Mouse (Mus musculus): ENCODE results near the gene Nek11. TPM values are rescaled to one million over a fixed set of nuclear protein-coding genes. Genes with fewer than 3 reads are reported as not detected.

Gene Nek11
- total RNA-seq (2021) (not detected), polyA plus RNA-seq (2012; rRNA removed) (0.25 TPM in 1 of 2 replicates, not detected in the other)
- long read RNA-seq, result 0 reads

DNA sequence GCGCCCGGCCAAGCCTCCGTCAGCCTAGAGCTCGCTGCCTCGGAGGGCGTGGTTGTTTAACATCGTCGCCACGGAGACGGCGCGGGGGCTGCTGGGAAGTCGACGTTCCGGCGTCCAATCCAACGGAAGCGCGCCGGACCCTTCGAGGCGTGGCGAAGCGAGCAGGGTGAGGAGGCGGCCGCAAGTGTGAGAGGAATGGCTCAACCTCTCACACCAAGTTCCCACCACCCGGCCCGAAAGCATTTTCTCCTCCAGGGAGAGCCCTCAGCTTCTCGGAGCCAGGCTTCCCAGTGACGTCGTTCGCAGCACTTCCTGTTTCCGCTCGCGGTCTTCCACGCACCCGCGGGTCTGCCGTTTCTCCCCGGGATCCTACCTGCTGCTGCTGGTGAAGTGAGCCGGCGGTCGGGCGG lies at the start of gene Nek11, which contains the start of gene Aste1:
Nek11 (minus strand) TSS at position 307 of the 410 bp plus-strand sequence.
Aste1 (plus strand) TSS at position 175 of the 410 bp plus-strand sequence.
- intact Hi-C loops (cut with DNase I), result loop anchor here (2.0 to 10.0 kb wide), 4 partner anchors 100 to 1332 kb away; partner anchors contain the start of genes Acad11, Mrpl3, Nudt16 and Uba5
- Histone ChIP-seq H3K79me2 (replicated peaks; ENCODE audit: control insufficient read depth, insufficient read depth, low read length) (no peaks in the 10 kb centered on the region), H3K27ac (peak within 1 kb of the TSS; percentile 82), H3K36me3 (ENCODE audit: control insufficient read depth, insufficient read depth, low read length) (peaks cover 26% of the 10 kb centered on the region), H3K27me3 (ENCODE audit: control insufficient read depth, insufficient read depth, low read length) (no peaks in the 10 kb centered on the region), H3K4me1 (ENCODE audit: control insufficient read depth, insufficient read depth, low read length) (peaks cover 3% of the 10 kb centered on the region), H3K9ac (ENCODE audit: low read depth, low read length) (peak within 1 kb of the TSS; percentile 84), H3K4me3 (peak within 1 kb of the TSS; percentile 61)
- under 1% methylated on average over 44 of the region's 44 CpGs for WGBS
- DNase-seq, result peak; percentile 96 to 98
- TF ChIP-seq POLR2A (IDR thresholded peaks at IDR 0.05; ENCODE audit: insufficient read depth, low read depth, low read length) (peak; percentile 64), CTCF (IDR thresholded peaks at IDR 0.05) (no peak), EP300 (IDR thresholded peaks at IDR 0.05; ENCODE audit: insufficient read depth, low read depth, low read length) (0 out of 2 replicates have a peak, but pooled peaks have one; percentile 4)

DNA sequence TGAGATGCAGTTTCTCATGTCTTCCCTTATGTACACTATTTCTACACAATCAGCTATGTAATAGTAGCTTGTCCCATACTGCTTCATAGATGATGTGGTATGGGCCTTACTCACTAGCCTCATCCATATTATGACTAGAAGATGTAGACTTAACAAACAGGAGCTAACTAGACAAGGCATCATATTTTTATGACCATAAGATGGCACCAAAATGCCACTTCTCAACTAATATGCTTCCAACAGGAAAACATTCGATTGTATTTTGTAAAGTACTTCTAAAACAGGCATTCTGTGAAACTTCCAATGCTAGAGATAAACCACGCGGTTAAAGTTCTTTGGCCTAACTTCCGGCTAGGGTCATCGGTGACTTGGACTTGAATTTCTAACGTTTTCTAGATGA lies 13.2 kb upstream of the Nek11 start:
- TF ChIP-seq CTCF (IDR thresholded peaks at IDR 0.05) (peak; percentile 14; the same call in 1 of the 2 replicates), EP300 (IDR thresholded peaks at IDR 0.05; ENCODE audit: insufficient read depth, low read depth, low read length) (no peak)
- H3K36me3 ChIP-seq (ENCODE audit: control insufficient read depth, insufficient read depth, low read length), result peaks cover 3% of the 10 kb centered on the region; the same call in 1 of the 2 replicates
- H3K27me3 ChIP-seq (ENCODE audit: control insufficient read depth, insufficient read depth, low read length), result no peaks in the 10 kb centered on the region
- H3K27ac ChIP-seq, result no peak overlapping the region
- H3K4me1 ChIP-seq (ENCODE audit: control insufficient read depth, insufficient read depth, low read length), result no peaks in the 10 kb centered on the region
- intact Hi-C loops (cut with DNase I), result no loop called here
- H3K4me3 ChIP-seq, result no peak overlapping the region
- WGBS, result 88% methylated on average over 6 of the region's 6 CpGs
- DNase-seq, result no peak
- H3K9ac ChIP-seq (ENCODE audit: low read depth, low read length), result no peak overlapping the region
- H3K79me2 ChIP-seq (replicated peaks; ENCODE audit: control insufficient read depth, insufficient read depth, low read length), result no peaks in the 10 kb centered on the region

DNA sequence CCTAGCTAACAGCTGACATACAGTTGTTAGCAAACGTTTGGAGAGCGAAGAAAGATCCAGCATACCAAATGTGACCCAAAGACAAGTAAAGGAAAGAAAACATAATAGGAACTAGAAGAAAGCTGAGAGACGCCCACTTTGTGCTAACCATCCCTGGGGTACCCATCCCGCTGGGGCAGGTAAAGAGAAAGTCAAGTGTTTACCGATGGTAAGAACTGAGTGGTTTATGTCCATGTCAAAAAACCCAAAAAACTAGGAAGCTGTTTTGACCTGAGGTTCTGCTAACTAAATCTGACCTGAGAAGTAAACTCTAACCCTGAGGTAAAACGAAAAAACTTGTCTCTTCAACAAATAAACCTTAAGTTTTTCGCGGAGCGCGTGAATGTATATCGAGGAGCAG lies 604 bp downstream of the Nek11 start:
- Histone ChIP-seq H3K4me1 (ENCODE audit: control insufficient read depth, insufficient read depth, low read length) (peaks cover 3% of the 10 kb centered on the region), H3K9ac (ENCODE audit: low read depth, low read length) (no peak overlapping the region), H3K27me3 (ENCODE audit: control insufficient read depth, insufficient read depth, low read length) (no peaks in the 10 kb centered on the region), H3K27ac (no peak overlapping the region), H3K36me3 (ENCODE audit: control insufficient read depth, insufficient read depth, low read length) (peaks cover 22% of the 10 kb centered on the region), H3K79me2 (replicated peaks; ENCODE audit: control insufficient read depth, insufficient read depth, low read length) (no peaks in the 10 kb centered on the region), H3K4me3 (peak overlapping the region; percentile 61)
- intact Hi-C loops (cut with DNase I), result loop anchor here (2.0 to 10.0 kb wide), 4 partner anchors 100 to 1332 kb away; partner anchors contain the start of genes Acad11, Mrpl3, Nudt16 and Uba5
- WGBS, result 19% methylated on average over 11 of the region's 11 CpGs
- TF ChIP-seq EP300 (IDR thresholded peaks at IDR 0.05; ENCODE audit: insufficient read depth, low read depth, low read length) (no peak), CTCF (IDR thresholded peaks at IDR 0.05) (no peak), POLR2A (IDR thresholded peaks at IDR 0.05; ENCODE audit: insufficient read depth, low read depth, low read length) (no peak)
- DNase-seq, result no peak

DNA sequence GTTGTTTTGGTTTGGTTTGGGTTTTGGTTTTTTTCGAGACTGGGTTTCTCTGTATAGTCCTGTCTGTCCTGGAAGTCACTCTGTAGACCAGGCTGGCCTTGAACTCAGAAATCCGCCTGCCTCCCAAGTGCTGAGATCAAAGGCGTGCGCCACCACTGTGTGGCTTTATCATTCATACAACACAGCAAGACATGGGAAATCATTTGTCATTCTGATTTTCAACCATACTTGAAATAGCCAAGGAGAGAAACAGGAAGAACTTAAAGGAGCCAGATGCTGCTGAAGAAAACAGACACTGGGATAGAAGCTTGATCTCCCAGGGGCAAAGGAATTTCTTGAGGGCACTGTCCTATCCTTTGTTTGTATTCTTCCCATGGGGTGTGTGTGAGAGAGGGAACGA lies 4.7 kb downstream of the Nek11 start:
- H3K79me2 ChIP-seq (replicated peaks; ENCODE audit: control insufficient read depth, insufficient read depth, low read length), result no peaks in the 10 kb centered on the region
- DNase-seq, result no peak
- H3K4me1 ChIP-seq (ENCODE audit: control insufficient read depth, insufficient read depth, low read length), result no peaks in the 10 kb centered on the region
- H3K27ac ChIP-seq, result no peak overlapping the region
- TF ChIP-seq EP300 (IDR thresholded peaks at IDR 0.05; ENCODE audit: insufficient read depth, low read depth, low read length) (no peak), CTCF (IDR thresholded peaks at IDR 0.05) (no peak), POLR2A (IDR thresholded peaks at IDR 0.05; ENCODE audit: insufficient read depth, low read depth, low read length) (no peak)
- H3K36me3 ChIP-seq (ENCODE audit: control insufficient read depth, insufficient read depth, low read length), result no peaks in the 10 kb centered on the region
- no peak overlapping the region for H3K4me3 ChIP-seq
- intact Hi-C loops (cut with DNase I), result loop anchor here (10.0 kb wide), 1 partner anchor 256 kb away; the partner anchor contains the start of gene Nudt16
- no peaks in the 10 kb centered on the region for H3K27me3 ChIP-seq (ENCODE audit: control insufficient read depth, insufficient read depth, low read length)
- WGBS, result 53% methylated on average over 5 of the region's 5 CpGs
- H3K9ac ChIP-seq (ENCODE audit: low read depth, low read length), result no peak overlapping the region

DNA sequence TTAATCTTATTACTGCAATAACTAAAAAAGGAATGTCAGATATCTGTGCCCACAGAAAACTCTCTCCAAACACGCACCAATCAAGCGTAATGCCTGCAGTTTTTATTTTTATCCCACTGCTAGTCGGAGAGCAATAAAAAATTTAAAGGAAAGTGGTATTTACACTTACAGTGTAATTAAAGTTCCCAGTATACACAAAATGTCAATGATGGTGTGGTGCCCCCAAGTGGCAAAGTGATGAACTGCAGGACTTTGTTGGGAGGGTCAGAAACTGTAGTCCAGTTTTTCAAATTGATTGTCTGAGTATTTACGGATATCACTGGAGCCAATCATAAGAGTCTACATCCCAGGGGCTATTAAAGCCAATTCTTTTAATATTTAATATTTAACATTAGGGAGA lies 6.0 kb downstream of the Nek11 start:
- DNase-seq, result peak; percentile 49 to 81
- Histone ChIP-seq H3K4me3 (no peak overlapping the region), H3K27me3 (ENCODE audit: control insufficient read depth, insufficient read depth, low read length) (no peaks in the 10 kb centered on the region), H3K36me3 (ENCODE audit: control insufficient read depth, insufficient read depth, low read length) (no peaks in the 10 kb centered on the region), H3K9ac (ENCODE audit: low read depth, low read length) (no peak overlapping the region), H3K4me1 (ENCODE audit: control insufficient read depth, insufficient read depth, low read length) (no peaks in the 10 kb centered on the region), H3K79me2 (replicated peaks; ENCODE audit: control insufficient read depth, insufficient read depth, low read length) (no peaks in the 10 kb centered on the region), H3K27ac (no peak overlapping the region)
- intact Hi-C loops (cut with DNase I), result loop anchor here (2.0 to 10.0 kb wide), 4 partner anchors 817 to 1112 kb away; no protein-coding TSS in a partner anchor
- TF ChIP-seq POLR2A (IDR thresholded peaks at IDR 0.05; ENCODE audit: insufficient read depth, low read depth, low read length) (no peak), CTCF (IDR thresholded peaks at IDR 0.05) (peak; percentile 96)
- WGBS, result 12% methylated on average over 4 of the region's 4 CpGs

DNA sequence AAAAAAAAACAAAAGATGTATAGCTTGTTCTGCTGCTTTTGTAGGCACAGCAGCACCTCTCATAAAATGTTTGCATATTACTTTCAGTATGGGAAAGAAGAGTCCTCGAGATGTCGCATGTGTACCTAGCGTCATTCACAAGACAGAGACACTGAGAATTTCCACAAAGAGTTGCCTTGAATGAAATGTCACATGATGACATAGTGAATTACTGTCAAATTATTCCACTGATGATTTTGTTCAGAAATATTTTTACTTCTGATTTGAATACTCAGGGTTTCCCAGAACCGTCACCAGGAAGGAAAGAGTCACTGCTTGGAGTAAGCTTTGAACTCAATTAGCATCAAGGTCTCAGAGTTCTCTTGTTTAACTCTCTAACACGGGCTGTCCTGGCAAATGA lies 7.9 kb downstream of the Nek11 start:
- Histone ChIP-seq H3K27ac (no peak overlapping the region), H3K27me3 (ENCODE audit: control insufficient read depth, insufficient read depth, low read length) (no peaks in the 10 kb centered on the region), H3K9ac (ENCODE audit: low read depth, low read length) (no peak overlapping the region), H3K79me2 (replicated peaks; ENCODE audit: control insufficient read depth, insufficient read depth, low read length) (no peaks in the 10 kb centered on the region), H3K36me3 (ENCODE audit: control insufficient read depth, insufficient read depth, low read length) (no peaks in the 10 kb centered on the region), H3K4me1 (ENCODE audit: control insufficient read depth, insufficient read depth, low read length) (no peaks in the 10 kb centered on the region), H3K4me3 (no peak overlapping the region)
- intact Hi-C loops (cut with DNase I), result loop anchor here (5.0 to 10.0 kb wide), 2 partner anchors 815 to 933 kb away; no protein-coding TSS in a partner anchor
- TF ChIP-seq EP300 (IDR thresholded peaks at IDR 0.05; ENCODE audit: insufficient read depth, low read depth, low read length) (no peak), POLR2A (IDR thresholded peaks at IDR 0.05; ENCODE audit: insufficient read depth, low read depth, low read length) (no peak), CTCF (IDR thresholded peaks at IDR 0.05) (no peak)
- DNase-seq, result no peak
- 68% methylated on average over 5 of the region's 5 CpGs for WGBS

All from heart, adult 2 months (tissue).